Mouse (Mus musculus) CD4-positive, CD25-positive, alpha-beta regulatory T cell, adult 2 months (primary cell): ENCODE results near the gene Cd93.

Experiments
- DNase-seq: peaks from one replicate; pipeline ENCODE4 v3.0.0-alpha.2; 2012; ENCODE audit warnings: low read depth, low spot score

Cd93 gene

DNA sequence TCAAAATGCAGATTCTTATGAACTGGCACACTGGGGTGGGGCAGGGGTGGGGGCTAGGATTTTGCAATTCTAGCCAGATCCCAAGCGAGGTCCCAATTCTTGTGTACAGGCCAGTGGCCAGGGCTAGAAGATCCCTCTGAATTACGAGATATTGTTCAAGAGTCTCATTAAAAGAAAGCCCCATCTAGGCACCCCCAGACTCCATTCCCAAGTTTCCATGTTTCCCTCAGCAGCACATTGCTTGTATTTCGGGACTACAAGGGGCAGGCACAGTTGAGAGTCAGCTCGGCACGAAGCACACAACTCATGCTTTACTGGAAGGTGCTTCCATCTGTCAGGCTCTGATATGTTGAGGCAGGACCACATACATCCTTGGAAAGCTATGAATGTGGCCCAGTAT, 38.5 kb downstream of the Cd93 start:
- no peak for DNase-seq

DNA sequence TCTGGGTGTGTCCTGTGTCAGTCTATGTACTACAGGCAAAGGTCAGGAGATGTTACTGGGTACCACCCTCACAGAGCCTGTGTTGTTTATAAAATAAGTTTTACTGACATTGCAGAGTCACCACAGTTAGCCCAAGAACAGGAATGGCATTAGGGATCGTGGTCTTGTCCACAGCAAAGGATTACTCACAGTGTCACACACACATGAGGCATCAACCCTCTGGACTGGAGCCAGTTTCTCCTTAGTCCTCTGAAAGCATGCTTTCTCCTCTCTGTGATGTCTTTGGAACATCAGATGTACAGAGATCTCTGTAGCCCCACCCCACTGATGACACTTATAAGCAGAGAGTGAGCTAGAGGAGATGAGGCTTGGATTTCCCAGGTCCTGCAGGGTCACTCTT, 41.1 kb downstream of the Cd93 start:
- no peak for DNase-seq

- DNase-seq: no peak
Measured at GRCm38 (mm10) chr2:148398901-148399685, 44.3 kb downstream of the Cd93 start.

GRCm38 (mm10) chr2:148397784-148398100, 45.6 kb downstream of the Cd93 start:
- DNase-seq: no peak

- DNase-seq: no peak
Measured at GRCm38 (mm10) chr2:148397015-148397783, 46.2 kb downstream of the Cd93 start.

DNA sequence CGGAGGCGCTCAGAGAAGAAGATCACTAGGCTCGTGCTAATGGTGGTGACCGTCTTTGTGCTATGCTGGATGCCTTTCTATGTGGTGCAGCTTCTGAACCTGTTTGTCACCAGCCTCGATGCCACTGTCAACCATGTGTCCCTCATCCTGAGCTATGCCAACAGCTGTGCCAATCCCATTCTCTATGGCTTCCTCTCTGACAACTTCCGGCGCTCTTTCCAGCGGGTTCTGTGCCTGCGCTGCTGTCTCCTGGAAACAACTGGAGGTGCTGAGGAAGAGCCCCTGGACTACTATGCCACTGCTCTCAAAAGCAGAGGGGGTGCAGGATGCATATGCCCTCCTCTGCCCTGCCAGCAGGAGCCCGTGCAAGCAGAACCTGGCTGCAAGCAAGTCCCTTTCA, 47.2 kb downstream of the Cd93 start:
- no peak for DNase-seq

- no peak for DNase-seq
Measured at GRCm38 (mm10) chr2:148395131-148396051, 48.0 kb downstream of the Cd93 start, which contains the start of gene Sstr4. Gene Sstr4 (plus strand): TSS chr2:148395344.

DNA sequence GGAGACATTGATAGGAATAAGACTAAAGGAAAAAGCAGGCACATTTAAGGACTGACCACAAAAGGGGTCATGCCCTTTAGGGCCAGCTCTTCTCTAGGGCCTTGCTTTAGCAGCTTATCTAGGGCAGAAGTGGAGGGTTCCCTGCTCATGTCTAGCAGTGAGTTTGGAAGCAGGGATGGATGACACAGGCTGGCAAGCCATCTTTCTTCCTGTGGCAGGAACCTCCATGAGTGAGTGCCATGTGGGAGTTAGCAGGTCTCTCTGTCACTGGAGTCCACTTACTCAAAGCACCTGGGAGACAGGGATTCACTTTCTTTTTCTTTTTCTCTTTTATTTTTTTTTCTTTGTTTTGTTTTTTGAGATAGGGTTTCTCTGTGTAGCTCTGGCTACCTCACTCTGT, 49.5 kb downstream of the Cd93 start:
- no peak for DNase-seq

GRCm38 (mm10) chr2:148393149-148393548, 50.2 kb downstream of the Cd93 start:
- no peak for DNase-seq

DNA sequence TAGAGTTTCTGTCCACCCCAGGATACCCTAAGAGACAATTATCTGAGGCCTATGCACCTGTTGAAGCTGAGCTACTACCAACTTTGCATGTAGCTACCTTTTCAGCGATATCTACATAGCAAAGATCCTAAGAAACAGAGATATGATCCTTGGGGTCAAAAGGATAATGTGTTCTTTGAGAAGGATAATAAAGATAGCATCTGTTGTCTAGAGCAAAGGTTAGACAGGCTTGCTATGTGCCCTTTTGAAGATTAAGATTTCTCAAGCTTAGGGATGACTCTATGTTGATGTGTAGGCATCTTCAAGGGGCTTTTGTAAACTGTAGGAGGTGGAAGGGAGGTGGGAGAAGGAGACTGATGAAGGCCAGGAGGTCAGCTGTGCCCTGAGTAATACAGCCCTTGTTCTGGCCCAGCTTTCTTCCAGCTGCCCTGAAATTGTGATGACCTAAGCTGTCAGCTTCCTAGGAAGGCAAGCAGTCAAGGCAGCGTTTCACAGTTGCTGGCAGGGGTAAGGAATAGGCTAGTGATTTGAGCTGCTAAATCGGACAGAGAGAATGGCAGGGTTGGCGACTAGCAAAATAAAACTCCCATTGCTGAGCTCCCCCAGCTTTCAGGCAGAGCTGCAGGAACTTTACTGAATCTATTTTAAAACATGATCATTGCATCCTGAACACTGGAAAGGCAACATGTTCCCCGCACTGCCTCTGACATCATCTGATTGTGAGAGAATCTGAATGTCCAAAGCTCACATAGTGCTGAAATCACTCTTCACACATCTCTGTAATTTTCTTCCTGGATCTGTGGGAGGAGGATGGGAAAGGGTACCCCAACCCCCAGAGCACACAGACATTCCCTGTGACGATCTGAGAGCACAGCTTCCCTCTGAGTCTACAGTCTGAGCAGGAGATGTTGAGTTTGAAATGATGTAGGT, 55.4 kb downstream of the Cd93 start:
- DNase-seq: no peak

DNA sequence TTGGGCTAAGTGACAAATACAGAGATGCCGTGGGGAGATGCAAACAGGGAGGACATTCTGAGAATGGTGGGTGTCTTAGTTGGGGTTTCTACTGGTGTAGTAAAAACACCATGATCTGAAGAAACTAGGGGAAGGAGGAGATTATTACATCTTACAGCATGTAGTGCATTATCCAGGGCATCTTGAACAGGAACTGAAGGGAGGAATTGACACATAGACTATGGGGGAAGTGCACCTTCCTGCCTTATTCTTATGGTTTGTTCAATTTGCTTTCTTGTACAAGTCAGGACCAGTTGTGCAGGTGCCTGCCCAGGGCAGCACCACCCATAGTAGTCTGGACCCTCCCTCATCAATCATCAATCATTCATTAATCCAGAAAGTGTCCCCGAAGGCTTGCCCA, 56.4 kb downstream of the Cd93 start:
- no peak for DNase-seq
